Mouse (Mus musculus) embryonic facial prominence, embryonic 14.5 days (tissue): ENCODE results near the gene Gm26558. TPM values are rescaled to one million over a fixed set of nuclear protein-coding genes. Genes with fewer than 3 reads are reported as not detected.

Experiments
- ATAC-seq: fragments of 200-750 bp; cut with Nextera tagmentation; 2 replicates; pipeline ENCODE4 v1.8.0; 2017; ENCODE audit warnings: low read depth, moderate number of reproducible peaks, moderate TSS enrichment
- DNase-seq: peaks from one replicate; pipeline ENCODE4 v3.0.0-alpha.2; 2015; ENCODE audit warnings: low spot score
- H3K27ac ChIP-seq: fragments of 300-500 bp; sonication (generic); replicated peaks from 2 replicates; pipeline ENCODE4 v1.5.1; 2014; ENCODE audit warnings: low read depth, mild to moderate bottlenecking, low read length, moderate library complexity
- H3K27me3 ChIP-seq: fragments of 300-500 bp; sonication (generic); replicated peaks from 2 replicates; pipeline ENCODE4 v1.6.1; 2014; ENCODE audit warnings: low read length; ENCODE audit not compliant: control insufficient read depth, insufficient read depth
- H3K36me3 ChIP-seq: fragments of 300-500 bp; sonication (generic); 2 replicates; pipeline ENCODE4 v1.6.1; 2014; ENCODE audit warnings: low read length, mixed read lengths; ENCODE audit not compliant: control insufficient read depth, insufficient read depth
- H3K4me1 ChIP-seq: fragments of 300-500 bp; sonication (generic); 2 replicates; pipeline ENCODE4 v1.6.1; 2014; ENCODE audit warnings: antibody characterized with exemption, low read length; ENCODE audit not compliant: control insufficient read depth, insufficient read depth
- H3K4me2 ChIP-seq: fragments of 300-500 bp; sonication (generic); 2 replicates; pipeline ENCODE4 v1.6.1; 2014; ENCODE audit warnings: low read depth, mild to moderate bottlenecking, low read length, moderate library complexity, mixed read lengths
- H3K4me3 ChIP-seq: fragments of 300-500 bp; sonication (generic); 2 replicates; pipeline ENCODE4 v1.5.1; 2014; ENCODE audit warnings: low read depth, mild to moderate bottlenecking, low read length
- H3K9ac ChIP-seq: fragments of 300-500 bp; sonication (generic); 2 replicates; pipeline ENCODE4 v1.6.1; 2014; ENCODE audit warnings: low read depth, mild to moderate bottlenecking, low read length, moderate library complexity, mixed read lengths
- H3K9me3 ChIP-seq: fragments of 300-500 bp; sonication (generic); 2 replicates; pipeline ENCODE4 v1.6.1; 2016; ENCODE audit warnings: low read length; ENCODE audit not compliant: control insufficient read depth
- WGBS: fragments of 180-500 bp; shearing (Covaris S2); extraction: QIAGEN DNeasy Blood & Tissue Kit; methylation state at CpG from one replicate; pipeline ENCODE4 v1.1.7; 2014; 5-methylcytosine and 5-hydroxymethylcytosine counted together
- polyA plus RNA-seq: library from polyadenylated mRNA; unstranded; fragments of >200 nt; fragmentation: Nextera tagmentation; extraction: Ambion mirVana; gene quantifications from 2 replicates; pipeline ENCODE4 v1.2.1, GENCODE M21; 2014

The Gm26558 gene
- polyA plus RNA-seq, 1 experiment from 2014 or later, result 5.2 TPM

GRCm38 (mm10) chr2:70620225-70620624 is 41.7 kb downstream of the Gm26558 start:
- 14% methylated on average over 6 of the region's 6 CpGs for whole genome bisulfite sequencing
- Histone ChIP-seq H3K4me3 (no peak overlapping the region), H3K9ac (no peak overlapping the region), H3K4me2 (no peak overlapping the region), H3K27ac (no peak overlapping the region), H3K4me1 (no peaks in the 10 kb centered on the region), H3K9me3 (no peaks in the 10 kb centered on the region), H3K27me3 (no peaks in the 10 kb centered on the region), H3K36me3 (no peaks in the 10 kb centered on the region)
- ATAC-seq, result no peak
- peak; percentile 85 for DNase-seq

DNA sequence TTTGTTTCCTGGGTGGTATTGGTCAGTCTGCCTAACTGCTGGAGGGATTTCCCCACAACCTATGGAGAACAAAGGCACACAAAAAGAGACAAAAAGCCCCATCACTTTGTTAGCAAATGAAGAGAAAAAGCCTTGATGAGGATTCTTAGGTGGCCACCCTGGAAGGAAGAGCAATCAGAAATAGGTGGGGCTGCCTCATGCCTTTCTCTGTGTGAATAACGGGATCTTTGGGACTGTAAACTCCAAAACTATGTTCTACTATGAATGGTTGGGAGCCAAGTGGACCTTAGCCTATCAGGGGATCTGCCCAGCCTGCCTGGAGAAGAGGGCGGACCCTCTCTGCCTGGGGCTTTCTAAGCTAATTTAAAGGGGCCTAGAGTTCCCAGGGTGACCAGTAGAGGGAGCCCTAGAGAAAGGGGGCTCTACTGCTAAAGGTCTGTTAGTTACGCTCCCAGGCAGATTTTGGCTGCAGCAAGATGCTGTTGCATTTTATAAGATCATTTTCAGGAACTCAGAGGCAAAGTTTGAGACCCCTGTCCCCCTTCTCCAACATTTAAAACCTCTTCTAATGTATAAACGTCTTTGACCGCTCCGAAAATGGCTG is 42.6 kb downstream of the Gm26558 start:
- Histone ChIP-seq H3K27me3 (no peaks in the 10 kb centered on the region), H3K4me3 (no peak overlapping the region), H3K4me1 (no peaks in the 10 kb centered on the region), H3K36me3 (no peaks in the 10 kb centered on the region), H3K4me2 (no peak overlapping the region), H3K9ac (no peak overlapping the region), H3K9me3 (no peaks in the 10 kb centered on the region), H3K27ac (no peak overlapping the region)
- WGBS, result 84% methylated on average over 6 of the region's 6 CpGs
- ATAC-seq (no peak), DNase-seq (no peak)

DNA sequence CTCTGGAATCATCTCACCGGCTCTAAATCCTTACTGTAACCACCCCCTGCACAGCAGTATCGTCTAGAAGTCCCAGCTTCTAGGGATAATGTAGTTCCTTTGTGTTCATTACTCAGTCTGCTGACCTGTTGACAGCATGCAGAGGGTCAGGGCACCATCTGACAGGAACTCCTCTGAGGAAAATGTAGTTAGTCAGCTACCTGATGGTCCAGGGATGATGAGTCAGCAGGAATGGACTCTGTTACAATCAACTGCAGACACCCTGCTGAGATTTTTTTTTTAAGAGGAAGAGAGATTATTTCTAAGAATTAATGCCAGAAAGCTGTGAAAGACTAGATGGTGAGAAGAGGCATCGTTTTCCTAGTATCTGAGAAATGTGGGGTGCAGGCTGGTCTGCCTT is 45.3 kb downstream of the Gm26558 start:
- no peaks in the 10 kb centered on the region for H3K27me3 ChIP-seq
- H3K27ac ChIP-seq, result no peak overlapping the region
- 57% methylated on average over 3 of the region's 3 CpGs for whole genome bisulfite sequencing
- ATAC-seq (no peak), DNase-seq (no peak)
- H3K4me1 ChIP-seq, result no peaks in the 10 kb centered on the region
- no peak overlapping the region for H3K9ac ChIP-seq
- H3K36me3 ChIP-seq, result no peaks in the 10 kb centered on the region
- no peak overlapping the region for H3K4me2 ChIP-seq
- no peak overlapping the region for H3K4me3 ChIP-seq
- no peaks in the 10 kb centered on the region for H3K9me3 ChIP-seq

- H3K4me1 ChIP-seq, result no peaks in the 10 kb centered on the region
- WGBS, result 78% methylated on average over 2 of the region's 2 CpGs
- H3K9ac ChIP-seq, result no peak overlapping the region
- no peaks in the 10 kb centered on the region for H3K27me3 ChIP-seq
- ATAC-seq (no peak), DNase-seq (no peak)
- no peaks in the 10 kb centered on the region for H3K9me3 ChIP-seq
- H3K27ac ChIP-seq, result no peak overlapping the region
- no peak overlapping the region for H3K4me2 ChIP-seq
- no peak overlapping the region for H3K4me3 ChIP-seq
- no peaks in the 10 kb centered on the region for H3K36me3 ChIP-seq
Measured at GRCm38 (mm10) chr2:70616076-70616475, 45.8 kb downstream of the Gm26558 start.

- no peaks in the 10 kb centered on the region for H3K9me3 ChIP-seq
- no peaks in the 10 kb centered on the region for H3K4me1 ChIP-seq
- no peak overlapping the region for H3K27ac ChIP-seq
- no peaks in the 10 kb centered on the region for H3K36me3 ChIP-seq
- ATAC-seq, result no peak
- H3K4me2 ChIP-seq, result no peak overlapping the region
- 79% methylated on average over 7 of the region's 7 CpGs for WGBS
- no peak overlapping the region for H3K4me3 ChIP-seq
- no peak for DNase-seq
- no peak overlapping the region for H3K9ac ChIP-seq
- H3K27me3 ChIP-seq, result no peaks in the 10 kb centered on the region
Measured at GRCm38 (mm10) chr2:70614745-70615351, 47.1 kb downstream of the Gm26558 start.

Other genes starting within 250 kb of the Gm26558 start
- gene Sp5, start 187.2 kb downstream of the Gm26558 start, polyA plus RNA-seq, result 3.7 and 6.6 TPM in 2 replicates
- gene Erich2, start 153.3 kb downstream of the Gm26558 start, polyA plus RNA-seq, result 4.2 and 6.1 TPM in 2 replicates
- 0.08 and 0.31 TPM in 2 replicates for gene Gad1, start 109.0 kb downstream of the Gm26558 start, polyA plus RNA-seq
- 188 and 201 TPM in 2 replicates for gene Gorasp2, start 532 bp downstream of the Gm26558 start, polyA plus RNA-seq
- 29.9 and 33.0 TPM in 2 replicates for gene Tlk1, start 163.6 kb upstream of the Gm26558 start, polyA plus RNA-seq